Mouse (Mus musculus) megakaryocyte, embryonic 14.5 days (primary cell): ENCODE measurements around the gene Ldlr.

ENCODE experiments used
- FLI1 ChIP-seq: IDR thresholded peaks from 2 replicates; pipeline ENCODE4 v1.6.1; 2012; ENCODE audit warnings: low read length, inconsistent platforms, mixed read lengths
- GATA1 ChIP-seq: IDR thresholded peaks from 3 replicates; pipeline ENCODE4 v1.6.1; 2012; ENCODE audit warnings: mixed read lengths, low read length, inconsistent platforms, borderline replicate concordance

- TF ChIP-seq GATA1 (no peak), FLI1 (no peak)
These were observed 10.2 kb downstream of the Ldlr start for GRCm38 (mm10) chr9:21733446-21733845.
